Mouse (Mus musculus): ENCODE measurements around the gene Adam1b. TPM values are rescaled to one million over a fixed set of nuclear protein-coding genes. Genes with fewer than 3 reads are reported as not detected.

The Adam1b gene
- polyA plus RNA-seq (2017; shearing (Covaris generic)) = not detected

DNA sequence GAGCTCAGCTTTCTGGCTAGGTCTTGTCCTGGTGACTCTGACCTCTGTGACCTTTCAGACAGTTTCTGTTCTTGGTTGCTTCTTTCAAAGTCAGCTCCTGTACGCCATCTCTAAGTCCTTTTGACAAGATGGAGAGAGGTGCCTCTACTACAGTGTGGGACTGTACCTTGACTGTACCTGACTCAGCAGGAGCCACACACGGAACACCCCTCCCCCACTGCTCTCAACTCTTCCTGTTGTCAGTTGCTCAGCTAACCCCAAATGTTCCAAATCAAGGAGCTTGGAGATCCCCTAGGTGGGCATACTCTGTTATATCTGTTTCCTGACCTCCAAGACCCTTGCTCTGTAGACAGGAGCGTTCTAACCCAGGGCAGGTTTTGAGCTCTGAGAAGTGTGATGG is at the start of gene Adam1b:
Adam1b (minus strand) TSS at position 205 of the 400 bp plus-strand sequence.

DNA sequence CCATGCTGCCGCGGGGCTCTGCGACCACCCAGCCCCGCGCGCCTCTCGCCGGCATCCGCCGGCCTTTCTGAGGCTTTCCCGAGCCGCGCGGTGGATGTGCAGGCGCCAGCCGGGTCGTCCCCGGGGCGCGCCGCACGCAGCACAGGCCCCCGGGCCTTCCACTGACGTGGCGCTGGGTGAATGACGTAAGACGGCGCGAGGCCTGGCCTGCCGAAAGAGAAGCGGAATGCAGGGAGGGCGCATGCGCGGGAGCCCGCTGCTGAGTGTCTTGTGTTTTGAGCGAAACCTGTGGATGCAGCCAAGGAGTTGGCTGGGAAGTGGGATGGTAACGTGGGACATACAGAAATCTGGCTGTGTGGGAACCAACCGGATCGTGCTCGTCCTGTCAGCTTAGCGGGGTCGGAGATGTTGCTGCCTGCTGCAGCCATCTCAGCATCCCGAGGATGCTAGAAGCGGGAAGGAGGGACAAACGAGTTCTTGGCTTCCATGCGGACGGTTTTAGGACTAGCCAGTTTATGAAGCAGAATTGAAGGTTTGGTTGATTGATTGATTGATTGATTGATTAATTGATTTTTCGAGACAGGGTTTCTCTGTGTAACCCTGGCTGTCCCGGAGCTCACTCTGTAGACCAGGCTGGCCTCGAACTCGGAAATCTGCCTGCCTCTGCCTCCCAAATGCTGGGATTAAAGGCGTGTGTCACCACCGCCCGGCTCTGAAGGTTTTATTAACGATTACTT is 42.7 kb upstream of the Adam1b start, which contains the start of gene Mapkapk5:
Mapkapk5 (minus strand) TSS at position 113 of the 737 bp plus-strand sequence.

DNA sequence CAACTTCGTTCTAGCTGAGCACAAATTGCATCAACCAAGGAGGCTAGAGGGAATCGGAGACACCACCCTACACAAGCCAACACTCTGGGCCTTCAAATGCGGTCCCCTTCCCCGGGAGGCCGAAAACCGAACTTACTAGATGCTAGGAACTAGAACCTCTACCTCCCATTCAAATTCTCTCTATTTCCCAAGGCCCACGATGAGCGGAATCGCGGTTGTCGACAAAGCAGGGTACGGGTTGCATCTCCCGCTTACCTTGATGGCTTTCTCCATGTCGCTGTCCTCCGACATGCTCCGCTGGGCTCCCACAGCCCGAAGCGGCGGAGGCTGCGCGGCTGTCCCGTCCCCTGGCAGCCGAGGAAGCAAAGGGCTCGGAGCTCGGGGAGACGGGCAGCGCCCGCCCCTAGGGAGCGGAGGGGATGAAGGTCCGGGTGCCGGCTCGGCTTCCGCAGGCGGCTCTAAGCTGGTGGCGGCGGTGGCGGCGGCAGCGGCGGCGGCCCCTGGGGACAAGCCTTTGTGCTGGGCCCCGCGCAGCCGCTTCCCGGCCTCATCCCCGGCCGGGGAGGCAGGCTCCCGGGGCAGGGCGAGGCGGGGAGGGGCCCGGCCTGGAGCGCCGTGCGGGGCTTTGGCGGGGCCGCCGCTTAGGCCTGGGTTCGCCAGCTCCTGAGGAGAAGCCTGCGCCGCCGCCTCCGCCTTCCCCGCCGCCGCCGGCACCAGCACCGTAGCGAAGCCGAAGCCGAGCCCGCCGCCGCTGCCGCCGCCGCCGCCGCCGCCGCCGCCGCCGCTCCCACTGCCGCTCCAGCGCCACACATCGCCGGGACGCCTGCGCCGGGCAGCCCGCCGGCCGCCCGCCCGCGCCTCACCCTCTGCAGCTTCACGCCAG is 41.9 kb upstream of the Adam1b start, which contains the start of the genes Adam1a and Gm42878:
Adam1a (minus strand) TSS at position 573 of the 883 bp plus-strand sequence.
Gm42878 (minus strand) TSS at position 573 of the 883 bp plus-strand sequence.

DNA sequence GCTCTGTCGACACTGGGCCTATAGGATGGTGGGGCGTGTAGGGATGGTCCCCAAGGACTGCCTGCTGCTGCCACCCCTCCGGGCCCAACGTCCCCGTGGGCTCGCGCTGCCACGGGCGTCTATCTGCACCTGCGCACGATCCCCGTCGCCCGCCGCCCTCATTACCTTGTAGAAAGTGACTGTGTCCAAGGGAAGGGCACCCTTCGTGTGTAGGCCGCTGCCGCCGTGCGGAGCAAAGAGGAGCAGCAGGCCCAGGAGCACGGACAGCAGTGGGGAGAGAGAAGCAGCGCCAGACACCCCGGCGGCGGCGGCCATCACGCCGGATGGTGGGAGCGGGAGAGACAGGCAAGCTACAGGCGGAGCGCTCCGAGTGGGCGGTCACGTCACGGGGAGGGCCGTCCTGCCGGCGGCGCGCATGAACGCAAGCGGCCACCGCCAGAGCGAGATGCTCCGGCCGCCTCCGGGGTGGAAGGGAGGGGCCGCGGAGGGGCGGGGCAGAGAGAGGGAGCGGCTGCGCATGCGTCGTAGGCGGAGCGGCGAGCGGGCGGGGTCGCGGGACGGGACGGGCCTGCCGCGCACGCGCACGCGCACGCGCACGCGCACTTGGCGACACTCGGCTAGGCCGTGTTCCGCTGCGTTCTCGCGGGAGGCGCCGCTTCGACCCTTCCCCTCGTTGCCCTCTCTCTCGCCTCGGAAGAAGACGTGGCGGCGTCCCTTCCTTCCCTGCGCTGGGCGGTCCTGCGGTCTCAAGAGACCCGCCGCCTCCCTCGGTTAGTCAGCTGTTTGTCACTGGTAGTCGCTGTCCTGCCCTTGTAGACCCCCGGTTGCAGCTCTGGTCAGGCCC is 51.0 kb downstream of the Adam1b start, which contains the start of gene Erp29:
Erp29 (minus strand) TSS at position 481 of the 844 bp plus-strand sequence.

DNA sequence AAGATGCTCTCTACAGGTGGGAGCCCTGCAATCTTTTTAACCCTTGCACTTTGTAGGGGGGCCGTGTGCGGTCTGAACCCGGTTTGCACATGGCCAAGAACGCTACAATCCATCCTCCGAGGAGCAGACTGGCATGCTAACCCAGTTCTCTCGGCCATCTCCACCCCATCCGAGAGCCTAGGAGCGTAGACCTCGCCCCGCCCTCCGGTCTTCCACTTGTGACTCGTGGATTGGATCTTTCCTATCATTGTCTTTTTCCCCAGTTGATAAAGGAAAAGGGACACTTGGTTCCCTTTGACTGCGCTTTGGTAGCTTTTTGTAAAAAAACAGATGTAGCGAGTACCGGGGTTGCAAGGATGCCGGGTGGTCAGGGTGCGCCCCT is 51.6 kb downstream of the Adam1b start, which contains the start of gene Tmem116:
Tmem116 (plus strand) TSS at position 250 of the 382 bp plus-strand sequence.

Other genes with a start within 250 kb of the Adam1b start
- gene Trafd1, start 117.8 kb downstream of the Adam1b start, polyA plus RNA-seq (2017; shearing (Covaris generic)) = 62.0 TPM
- gene Naa25, start 105.5 kb downstream of the Adam1b start, polyA plus RNA-seq (2017; shearing (Covaris generic)) = 50.2 TPM
- 1.9 TPM for gene Tmem116, start 51.5 kb downstream of the Adam1b start, polyA plus RNA-seq (2017; shearing (Covaris generic))
- gene Erp29, start 50.9 kb downstream of the Adam1b start, polyA plus RNA-seq (2017; shearing (Covaris generic)) = 63.0 TPM
- 0.88 TPM for gene Adam1a, start 42.0 kb upstream of the Adam1b start, polyA plus RNA-seq (2017; shearing (Covaris generic))
- gene Gm42878, start 42.0 kb upstream of the Adam1b start, polyA plus RNA-seq (2017; shearing (Covaris generic)) = not detected
- gene Mapkapk5, start 42.5 kb upstream of the Adam1b start, polyA plus RNA-seq (2017; shearing (Covaris generic)) = 17.2 TPM
- gene Aldh2, start 90.4 kb upstream of the Adam1b start, polyA plus RNA-seq (2017; shearing (Covaris generic)) = 19.2 TPM
- 2.5 TPM for gene Acad12, start 115.5 kb upstream of the Adam1b start, polyA plus RNA-seq (2017; shearing (Covaris generic))
- gene Acad10, start 157.1 kb upstream of the Adam1b start, polyA plus RNA-seq (2017; shearing (Covaris generic)) = 12.1 TPM
- gene Brap, start 157.1 kb upstream of the Adam1b start, polyA plus RNA-seq (2017; shearing (Covaris generic)) = 6.8 TPM
- gene Atxn2, start 207.9 kb upstream of the Adam1b start, polyA plus RNA-seq (2017; shearing (Covaris generic)) = 13.1 TPM

All from CD4-positive, CD25-positive, alpha-beta regulatory T cell, adult 9 weeks (primary cell).